Mouse (Mus musculus) CH12.LX (cell line): ENCODE data around the gene Col6a1.

Experiments
- BHLHE40 ChIP-seq: IDR thresholded peaks from 2 replicates; pipeline ENCODE4 v1.6.1; 2011; ENCODE audit warnings: mild to moderate bottlenecking, low read depth, low read length, improper control_type of control experiment
- CTCF ChIP-seq, 2 experiments: IDR thresholded peaks in 1 of 2; conservative IDR thresholded peaks in 1 of 2; 2 replicates each; pipeline ENCODE4 v1.5.1; 2011 to 2012; ENCODE audit warnings: low read depth in 2 of 2, low read length in 2 of 2, improper control_type of control experiment in 1 of 2, inconsistent platforms in 1 of 2, mild to moderate bottlenecking in 1 of 2, moderate library complexity in 1 of 2
- EP300 ChIP-seq: IDR thresholded peaks from 2 replicates; pipeline ENCODE4 v1.6.1; 2011; ENCODE audit warnings: low read length, improper control_type of control experiment
- MAX ChIP-seq: IDR thresholded peaks from 2 replicates; pipeline ENCODE4 v1.6.1; 2011; ENCODE audit warnings: low read length, improper control_type of control experiment
- NELFE ChIP-seq: IDR thresholded peaks from 2 replicates; pipeline ENCODE4 v1.6.1; 2011; ENCODE audit warnings: low read depth, low read length, improper control_type of control experiment
- POLR2A ChIP-seq: IDR thresholded peaks from 2 replicates; pipeline ENCODE4 v1.6.1; 2011; ENCODE audit warnings: low read depth, mild to moderate bottlenecking, improper control_type of control experiment, low read length
- RAD21 ChIP-seq: IDR thresholded peaks from 2 replicates; pipeline ENCODE4 v1.6.1; 2011; ENCODE audit warnings: low read depth, mild to moderate bottlenecking, low read length, improper control_type of control experiment, moderate library complexity

- no peak for TF ChIP-seq CTCF (conservative IDR thresholded peaks at IDR 0.05 in 1 of 2, IDR thresholded peaks at IDR 0.05 in 1 of 2; ENCODE audit: low read depth in 2 of 2, low read length in 2 of 2)
- TF ChIP-seq EP300: no peak
- TF ChIP-seq MAX: no peak
- no peak for TF ChIP-seq RAD21
- no peak for TF ChIP-seq NELFE
- no peak for TF ChIP-seq POLR2A
- TF ChIP-seq BHLHE40: no peak
These were observed at the start of gene Col6a1 for GRCm38 (mm10) chr10:76725682-76726285.
